Mouse (Mus musculus): ENCODE measurements around the gene Ahnak.
A peak's percentile ranks its signal among the peaks of the same experiment; 100 is the strongest.
"Not testable (repeated sequence)": the region's sequence is repeated elsewhere in the genome, so short reads cannot be mapped to it uniquely, and the experiment has no call there.

Gene Ahnak

GRCm38 (mm10) chr19:9070316-9070715, 81.2 kb downstream of the Ahnak start:
- no peak for DNase-seq

- DNase-seq: peak; percentile 82
Measured at GRCm38 (mm10) chr19:9071456-9072156, 82.5 kb downstream of the Ahnak start.

- DNase-seq: no peak
Measured at GRCm38 (mm10) chr19:9072157-9072530, 83.1 kb downstream of the Ahnak start.

- peak; percentile 41 for DNase-seq
Measured at GRCm38 (mm10) chr19:9073776-9074411, 84.8 kb downstream of the Ahnak start.

- no peak for DNase-seq
Measured at GRCm38 (mm10) chr19:9074424-9074823, 85.3 kb downstream of the Ahnak start.

GRCm38 (mm10) chr19:9075558-9075957, 86.5 kb downstream of the Ahnak start:
- DNase-seq: no peak

GRCm38 (mm10) chr19:9076035-9076434, 87.0 kb downstream of the Ahnak start:
- no peak for DNase-seq

- DNase-seq: peak; percentile 25
Measured at GRCm38 (mm10) chr19:9076982-9077660, 88.0 kb downstream of the Ahnak start.

GRCm38 (mm10) chr19:9079916-9080315, 90.8 kb downstream of the Ahnak start:
- DNase-seq: no peak

- DNase-seq: no peak
Measured at GRCm38 (mm10) chr19:9081311-9082190, 92.5 kb downstream of the Ahnak start.

- peak; percentile 92 for DNase-seq
Measured at GRCm38 (mm10) chr19:9082191-9083009, 93.3 kb downstream of the Ahnak start.

GRCm38 (mm10) chr19:9083010-9083355, 93.9 kb downstream of the Ahnak start:
- no peak for DNase-seq

GRCm38 (mm10) chr19:9083892-9084291, 94.8 kb downstream of the Ahnak start:
- DNase-seq: not testable (repeated sequence)

GRCm38 (mm10) chr19:9087821-9088220, 98.7 kb downstream of the Ahnak start, which contains the start of gene Scgb1a1:
Scgb1a1 (minus strand) TSS chr19:9087958.
- DNase-seq: no peak

- no peak for DNase-seq
Measured at GRCm38 (mm10) chr19:9090191-9090590, 101.1 kb downstream of the Ahnak start.

GRCm38 (mm10) chr19:9090709-9091108, 101.6 kb downstream of the Ahnak start:
- DNase-seq: no peak

- no peak for DNase-seq
Measured at GRCm38 (mm10) chr19:9095111-9095510, 106.0 kb downstream of the Ahnak start.

GRCm38 (mm10) chr19:9097441-9097840, 108.4 kb downstream of the Ahnak start:
- DNase-seq: no peak

GRCm38 (mm10) chr19:9099751-9100150, 110.7 kb downstream of the Ahnak start:
- no peak for DNase-seq

GRCm38 (mm10) chr19:9100297-9101061, 111.4 kb downstream of the Ahnak start:
- DNase-seq: no peak

- DNase-seq: no peak
Measured at GRCm38 (mm10) chr19:9101062-9101457, 112.0 kb downstream of the Ahnak start.
